In the genomic region with DNA sequence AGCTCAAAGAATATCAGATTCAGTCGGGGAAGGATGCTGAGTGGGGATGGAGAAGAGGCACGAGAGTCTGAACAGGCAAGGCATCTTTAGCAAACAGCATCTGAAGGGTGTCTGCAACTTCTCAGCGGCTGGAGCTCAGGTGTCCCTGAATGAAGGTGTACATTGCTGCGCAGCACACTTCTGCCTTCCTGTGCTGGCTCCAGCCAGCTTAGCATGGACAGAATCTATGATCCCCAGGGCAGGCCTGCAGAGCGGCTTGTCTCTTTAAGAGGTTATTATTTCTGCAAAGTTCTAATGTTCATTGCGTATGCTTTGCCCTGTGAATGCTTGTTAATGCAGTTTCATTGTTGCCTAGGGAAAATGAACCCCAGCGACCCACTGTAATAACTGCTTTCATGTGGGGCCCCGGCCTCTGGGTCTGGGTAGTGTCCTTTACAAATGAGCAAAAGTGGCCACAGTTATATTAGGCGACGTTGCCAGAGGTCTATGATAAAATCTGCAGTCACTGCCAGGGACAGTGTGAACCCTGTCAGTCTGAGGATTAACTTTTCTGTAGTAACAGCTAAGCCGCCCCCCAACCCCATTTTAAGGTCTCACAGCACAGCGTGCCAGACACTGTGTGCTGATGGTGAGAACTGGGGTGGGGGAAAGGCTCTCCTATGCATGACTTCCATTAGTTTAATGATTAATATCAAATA, we compare ENCODE assay signal across 33 mouse cellular contexts.
DNase-seq lines count a peak whose midpoint lies in the region; ATAC-seq and TF ChIP-seq lines count a peak whose summit lies in the region.
"Had no signal": no experiment of that assay in that cellular context is flagged by ENCODE, and none has a peak within 500 bp of the region (broad histone marks: within the 10 kb centered on the region; RNA-seq: fewer than 3 reads in every experiment).

No protein-coding gene starts in this region.

- no peak overlapping the region for H3K9ac ChIP-seq in forebrain, embryonic 14.5 days (ENCODE audit: low read length)
- no peak overlapping the region for H3K9ac ChIP-seq in forebrain, embryonic 13.5 days
- no peak overlapping the region for H3K9ac ChIP-seq in heart, postnatal 0 days (replicated peaks; ENCODE audit: low read depth, low read length)
- H3K9ac ChIP-seq in lung, embryonic 16.5 days (ENCODE audit: low read length) = no peak overlapping the region
- H3K9ac ChIP-seq in kidney, embryonic 15.5 days = no peak overlapping the region
- H3K9ac ChIP-seq: embryonic facial prominence, embryonic 13.5 days; forebrain, postnatal 0 days; heart, embryonic 12.5 days; hindbrain, embryonic 15.5 days; liver, embryonic 15.5 days; neural tube, embryonic 12.5 days had no signal

- H3K4me3 ChIP-seq in forebrain, embryonic 14.5 days (ENCODE audit: low read depth, low read length) = no peak overlapping the region
- H3K4me3 ChIP-seq in forebrain, embryonic 13.5 days = no peak overlapping the region
- H3K4me3 ChIP-seq in heart, postnatal 0 days (ENCODE audit: low read depth, low read length) = no peak overlapping the region
- no peak overlapping the region for H3K4me3 ChIP-seq in lung, embryonic 16.5 days (ENCODE audit: low read length)
- no peak overlapping the region for H3K4me3 ChIP-seq in kidney, embryonic 15.5 days (replicated peaks)
- H3K4me3 ChIP-seq: embryonic facial prominence, embryonic 13.5 days; forebrain, embryonic 10.5 days; heart, embryonic 12.5 days; hindbrain, embryonic 15.5 days; liver, embryonic 15.5 days; midbrain, embryonic 10.5 days; myocyte; neural tube, embryonic 12.5 days had no signal

- intact Hi-C loops in heart, postnatal 14 days (cut with DNase I) = no loop called here

- H3K4me2 ChIP-seq in forebrain, embryonic 14.5 days (ENCODE audit: low read length) = no peak overlapping the region
- H3K4me2 ChIP-seq in forebrain, embryonic 13.5 days = no peak overlapping the region
- H3K4me2 ChIP-seq in heart, postnatal 0 days (ENCODE audit: low read depth, low read length) = no peak overlapping the region
- no peak overlapping the region for H3K4me2 ChIP-seq in lung, embryonic 16.5 days (ENCODE audit: low read depth, low read length)
- no peak overlapping the region for H3K4me2 ChIP-seq in kidney, embryonic 15.5 days
- H3K4me2 ChIP-seq: embryonic facial prominence, embryonic 13.5 days; heart, embryonic 12.5 days; hindbrain, embryonic 15.5 days; liver, embryonic 15.5 days; neural tube, embryonic 12.5 days had no signal

- H3K27ac ChIP-seq in forebrain, embryonic 14.5 days (ENCODE audit: low read depth, low read length) = no peak overlapping the region
- no peak overlapping the region for H3K27ac ChIP-seq in forebrain, embryonic 13.5 days
- H3K27ac ChIP-seq in heart, postnatal 0 days (ENCODE audit: low read depth) = no peak overlapping the region
- peak overlapping the region; percentile 27; the same call in 1 of the 2 replicates for H3K27ac ChIP-seq in lung, embryonic 16.5 days (ENCODE audit: low read length)
- H3K27ac ChIP-seq in kidney, embryonic 15.5 days = no peak overlapping the region
- H3K27ac ChIP-seq: embryonic facial prominence, embryonic 13.5 days; forebrain, embryonic 10.5 days; hindbrain, embryonic 15.5 days; kidney, postnatal 0 days; liver, embryonic 15.5 days; midbrain, embryonic 10.5 days; neural tube, embryonic 12.5 days had no signal

- 76% methylated on average over 12 of the region's 12 CpGs for WGBS in forebrain, embryonic 14.5 days
- WGBS in forebrain, embryonic 13.5 days = 80% methylated on average over 12 of the region's 12 CpGs
- WGBS in heart, postnatal 0 days = 56% methylated on average over 12 of the region's 12 CpGs
- 50% methylated on average over 12 of the region's 12 CpGs for WGBS in lung, embryonic 16.5 days
- WGBS in kidney, embryonic 15.5 days = 70% methylated on average over 12 of the region's 12 CpGs

- no peaks in the 10 kb centered on the region for H3K4me1 ChIP-seq in forebrain, embryonic 14.5 days (ENCODE audit: control insufficient read depth, insufficient read depth, low read length)
- H3K4me1 ChIP-seq in forebrain, embryonic 13.5 days = 0 out of 2 replicates have a peak, but pooled peaks cover 5% of the 10 kb centered on the region
- peaks cover 3% of the 10 kb centered on the region; the same call in 1 of the 2 replicates for H3K4me1 ChIP-seq in heart, postnatal 0 days (ENCODE audit: control insufficient read depth, insufficient read depth)
- H3K4me1 ChIP-seq in lung, embryonic 16.5 days (replicated peaks; ENCODE audit: control insufficient read depth, insufficient read depth, low read length) = peaks cover 7% of the 10 kb centered on the region; the same call in 1 of the 2 replicates
- H3K4me1 ChIP-seq in kidney, embryonic 15.5 days = peaks cover 8% of the 10 kb centered on the region
- H3K4me1 ChIP-seq: hindbrain, embryonic 15.5 days; liver, embryonic 15.5 days; neural tube, embryonic 12.5 days had no signal

- no peaks in the 10 kb centered on the region for H3K9me3 ChIP-seq in forebrain, embryonic 14.5 days (replicated peaks; ENCODE audit: control insufficient read depth, low read length)
- no peaks in the 10 kb centered on the region for H3K9me3 ChIP-seq in forebrain, embryonic 13.5 days (replicated peaks)
- no peaks in the 10 kb centered on the region for H3K9me3 ChIP-seq in heart, postnatal 0 days (replicated peaks; ENCODE audit: control insufficient read depth, low read length)
- no peaks in the 10 kb centered on the region for H3K9me3 ChIP-seq in lung, embryonic 16.5 days (ENCODE audit: control insufficient read depth, low read length)
- no peaks in the 10 kb centered on the region for H3K9me3 ChIP-seq in kidney, embryonic 15.5 days (replicated peaks)
- H3K9me3 ChIP-seq: embryonic facial prominence, embryonic 13.5 days; forebrain, embryonic 10.5 days; heart, embryonic 12.5 days; hindbrain, embryonic 15.5 days; liver, embryonic 15.5 days; midbrain, embryonic 10.5 days; neural tube, embryonic 12.5 days had no signal

- no peaks in the 10 kb centered on the region for H3K27me3 ChIP-seq in forebrain, embryonic 14.5 days (replicated peaks; ENCODE audit: control insufficient read depth, insufficient read depth, low read length)
- no peaks in the 10 kb centered on the region for H3K27me3 ChIP-seq in forebrain, embryonic 13.5 days
- H3K27me3 ChIP-seq in heart, postnatal 0 days (ENCODE audit: control insufficient read depth, insufficient read depth, low read length) = no peaks in the 10 kb centered on the region
- H3K27me3 ChIP-seq in lung, embryonic 16.5 days (ENCODE audit: control insufficient read depth, insufficient read depth, low read depth, low read length) = no peaks in the 10 kb centered on the region
- H3K27me3 ChIP-seq in kidney, embryonic 15.5 days = no peaks in the 10 kb centered on the region
- H3K27me3 ChIP-seq: CH12.LX; embryonic facial prominence, embryonic 13.5 days; heart, embryonic 12.5 days; hindbrain, embryonic 15.5 days; liver, embryonic 15.5 days; neural tube, embryonic 12.5 days had no signal

- peak; percentile 5 for DNase-seq in forebrain, embryonic 14.5 days (ENCODE audit: low spot score)
- no peak for DNase-seq in heart, postnatal 0 days (ENCODE audit: low spot score)
- DNase-seq in heart, postnatal 14 days = no peak
- no peak for DNase-seq in lung, postnatal 36 days
- no peak for DNase-seq in urinary bladder, adult 2 months (ENCODE audit: low spot score)
- DNase-seq: adrenal gland, postnatal 10 days; cerebellum, adult 11 months; cerebellum, adult 9-10 months; cerebellum, postnatal 36 days; embryo, embryonic 11 days; forebrain, postnatal 0 days; gastrocnemius, postnatal 10 days; kidney, adult 2 months; kidney, postnatal 4 days; lung, postnatal 10 days; right cerebral cortex, adult 18-20 months; spleen, adult 18-20 months; thymus, adult 18-20 months; thymus, postnatal 25 days had no signal

- no peak for TF ChIP-seq EP300 in heart, postnatal 0 days (IDR thresholded peaks at IDR 0.05; ENCODE audit: low read depth)

- no peak for ATAC-seq in forebrain, embryonic 14.5 days
- no peak for ATAC-seq in forebrain, embryonic 13.5 days
- ATAC-seq in heart, postnatal 0 days (ENCODE audit: insufficient read depth, low read depth) = peak; percentile 14; the same call in 1 of the 2 replicates
- peak; percentile 54; the same call in 1 of the 2 replicates for ATAC-seq in lung, embryonic 16.5 days (ENCODE audit: low read depth)
- no peak for ATAC-seq in kidney, embryonic 15.5 days (replicated peaks; ENCODE audit: low FRiP score)
- ATAC-seq: forebrain, postnatal 0 days; inflammation-experienced regulatory T-cells, adult 6 months had no signal

- no peak for TF ChIP-seq CTCF in heart, postnatal 0 days (IDR thresholded peaks at IDR 0.05; ENCODE audit: low read depth)

- H3K36me3 ChIP-seq in forebrain, embryonic 14.5 days (ENCODE audit: control insufficient read depth, insufficient read depth, low read length) = no peaks in the 10 kb centered on the region
- no peaks in the 10 kb centered on the region for H3K36me3 ChIP-seq in forebrain, embryonic 13.5 days (ENCODE audit: poor library complexity, severe bottlenecking)
- no peaks in the 10 kb centered on the region for H3K36me3 ChIP-seq in heart, postnatal 0 days (replicated peaks; ENCODE audit: control insufficient read depth, insufficient read depth, low read length)
- no peaks in the 10 kb centered on the region for H3K36me3 ChIP-seq in lung, embryonic 16.5 days (ENCODE audit: control insufficient read depth, insufficient read depth, low read length)
- no peaks in the 10 kb centered on the region for H3K36me3 ChIP-seq in kidney, embryonic 15.5 days
- H3K36me3 ChIP-seq: embryonic facial prominence, embryonic 13.5 days; forebrain, embryonic 10.5 days; heart, embryonic 12.5 days; hindbrain, embryonic 15.5 days; liver, embryonic 15.5 days; midbrain, embryonic 10.5 days; neural tube, embryonic 12.5 days had no signal

Comparison
In these comparisons a context has a peak if more than half of its experiments do, and no peak if none do; other contexts are left out.
1. ATAC-seq: peak in heart, postnatal 0 days (single experiment) and lung, embryonic 16.5 days (single experiment); none in forebrain, embryonic 14.5 days (single experiment), forebrain, embryonic 13.5 days (single experiment) and kidney, embryonic 15.5 days (single experiment).